Mouse (Mus musculus): ENCODE data around the gene Phyh. TPM values are rescaled to one million over a fixed set of nuclear protein-coding genes. Genes with fewer than 3 reads are reported as not detected.

The Phyh gene
- total RNA-seq, 2 experiments from 2014 or later, result 175 to 183 TPM

GRCm38 (mm10) chr2:4987388-4988180 lies 68.8 kb downstream of the Phyh start:
- no peak for DNase-seq

More at GRCm38 (mm10) chr2:4987388-4988180, 68.8 kb downstream of the Phyh start:
- intact Hi-C loops (cut with DNase I), result no loop called here

Other genes with a start within 250 kb of the Phyh start
- gene Bend7, start 201.2 kb upstream of the Phyh start, total RNA-seq (2021), result 1 to 10 TPM; 2.1 to 2.6 TPM
- 10 to 100 TPM; 16.3 to 16.8 TPM for gene Sephs1, start 37.5 kb upstream of the Phyh start, total RNA-seq (2021)
- gene Ucma, start 57.1 kb downstream of the Phyh start, total RNA-seq (2021), result not detected
- under 1 TPM in 1 of 2 experiments, not detected in 1; 0.74 TPM for gene Mcm10, start 93.8 kb downstream of the Phyh start, total RNA-seq (2021)
- gene Optn, start 145.0 kb downstream of the Phyh start, total RNA-seq (2021), result 10 to 100 TPM; 66.8 to 73.0 TPM
- 1 to 10 TPM; 4.7 to 5.9 TPM for gene Ccdc3, start 218.8 kb downstream of the Phyh start, total RNA-seq (2021)